Mouse (Mus musculus): ENCODE results near the gene Gm17490. TPM values are rescaled to one million over a fixed set of nuclear protein-coding genes. Genes with fewer than 3 reads are reported as not detected.
"Not testable (repeated sequence)": the region's sequence is repeated elsewhere in the genome, so short reads cannot be mapped to it uniquely, and the experiment has no call there.

Gene Gm17490
- total and polyA plus RNA-seq, 3 experiments, result not detected

DNA sequence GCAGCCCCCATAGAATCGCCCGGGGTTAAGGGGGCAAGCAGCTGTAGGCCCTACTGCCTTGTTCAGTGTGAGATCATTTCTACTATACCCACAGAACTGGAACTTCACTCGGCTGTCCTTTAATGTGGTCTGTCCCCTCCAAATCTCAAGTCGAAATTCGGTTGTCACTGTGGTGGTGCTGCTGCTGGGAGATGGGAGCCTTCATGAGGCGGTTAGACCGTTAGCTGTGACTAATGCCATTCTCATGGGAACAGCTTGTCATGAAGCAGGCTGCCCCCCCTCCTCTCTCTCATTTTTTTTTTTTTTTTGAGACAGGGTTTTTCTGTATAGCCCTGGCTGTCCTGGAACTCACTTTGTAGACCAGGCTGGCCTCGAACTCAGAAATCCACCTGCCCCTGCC is 2.9 kb downstream of the Gm17490 start:
- ATAC-seq (ENCODE audit: extremely low read depth, insufficient number of reproducible peaks, low FRiP score, poor library complexity, severe bottlenecking), result no peak
- DNase-seq (ENCODE audit: low spot score), result no peak
- H3K4me1 ChIP-seq (ENCODE audit: insufficient read depth, low read depth, low read length), result no peaks in the 10 kb centered on the region
- no peaks in the 10 kb centered on the region for H3K36me3 ChIP-seq (replicated peaks)
- H3K4me3 ChIP-seq (ENCODE audit: low read depth, low read length), result no peak overlapping the region
- no peak for TF ChIP-seq GATA1 (IDR thresholded peaks at IDR 0.05; ENCODE audit: borderline replicate concordance, low read length)
- no peak for TF ChIP-seq CTCF (IDR thresholded peaks at IDR 0.05; ENCODE audit: low read depth, low read length)
- no peak for TF ChIP-seq POLR2AphosphoS5 (IDR thresholded peaks at IDR 0.05; ENCODE audit: insufficient replicate concordance, low read depth, low read length)
- TF ChIP-seq GATA2 (IDR thresholded peaks at IDR 0.05; ENCODE audit: borderline replicate concordance, low read depth, low read length), result no peak
- no peak for TF ChIP-seq TAL1 (conservative IDR thresholded peaks at IDR 0.05; ENCODE audit: low read depth, low read length)
- H3K9me3 ChIP-seq (replicated peaks), result no peaks in the 10 kb centered on the region
- H3K27me3 ChIP-seq (ENCODE audit: insufficient read depth, low read length), result peaks cover 3% of the 10 kb centered on the region; the same call in 1 of the 2 replicates

DNA sequence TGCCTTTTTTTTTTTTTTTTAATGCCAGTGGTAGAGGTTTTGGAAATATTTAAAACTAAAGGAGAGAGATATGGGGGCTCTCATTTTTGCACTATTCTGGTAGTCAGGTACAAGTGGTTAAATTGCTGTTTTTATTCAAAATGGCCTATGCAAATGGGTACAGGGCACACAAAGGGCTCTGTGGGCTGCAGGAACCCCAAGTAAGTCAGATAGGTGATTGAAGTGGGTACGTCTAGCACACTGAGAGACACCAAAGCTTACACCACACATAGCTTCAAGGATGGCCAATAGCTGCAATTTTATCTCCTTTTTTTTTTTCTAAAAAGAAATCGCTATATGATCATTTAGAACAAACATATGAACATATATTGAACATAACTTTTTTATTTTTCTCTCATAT is 6.5 kb downstream of the Gm17490 start:
- Histone ChIP-seq H3K36me3 (replicated peaks) (no peaks in the 10 kb centered on the region), H3K4me3 (ENCODE audit: low read depth, low read length) (no peak overlapping the region), H3K4me1 (ENCODE audit: insufficient read depth, low read depth, low read length) (no peaks in the 10 kb centered on the region), H3K27me3 (ENCODE audit: insufficient read depth, low read length) (peaks cover 9% of the 10 kb centered on the region; the same call in 1 of the 2 replicates), H3K9me3 (replicated peaks) (no peaks in the 10 kb centered on the region)
- DNase-seq (ENCODE audit: low spot score) (no peak), ATAC-seq (ENCODE audit: extremely low read depth, insufficient number of reproducible peaks, low FRiP score, poor library complexity, severe bottlenecking) (no peak)
- TF ChIP-seq POLR2AphosphoS5 (IDR thresholded peaks at IDR 0.05; ENCODE audit: insufficient replicate concordance, low read depth, low read length) (no peak), GATA1 (IDR thresholded peaks at IDR 0.05; ENCODE audit: borderline replicate concordance, low read length) (no peak), CTCF (IDR thresholded peaks at IDR 0.05; ENCODE audit: low read depth, low read length) (no peak), GATA2 (IDR thresholded peaks at IDR 0.05; ENCODE audit: borderline replicate concordance, low read depth, low read length) (no peak), TAL1 (conservative IDR thresholded peaks at IDR 0.05; ENCODE audit: low read depth, low read length) (no peak)

DNA sequence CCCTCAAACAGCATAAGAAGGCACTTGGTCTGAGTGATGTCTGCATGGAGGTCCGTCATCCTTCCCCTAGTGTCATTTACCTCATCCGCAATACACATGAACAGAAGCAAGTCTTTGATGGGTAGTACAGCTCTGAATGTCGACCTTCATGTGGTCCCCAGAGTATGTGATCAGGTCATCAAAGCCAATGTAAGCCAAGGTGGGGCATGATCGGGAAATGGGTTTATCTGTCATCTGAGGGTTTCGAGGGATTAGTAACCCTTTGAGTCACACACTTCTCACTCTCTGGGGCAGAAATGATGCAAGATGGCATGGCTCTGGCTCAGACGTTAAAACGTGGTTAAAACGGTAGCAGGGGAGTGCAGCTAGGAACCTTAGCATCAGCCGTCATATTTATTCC is 9.2 kb downstream of the Gm17490 start:
- TF ChIP-seq GATA2 (IDR thresholded peaks at IDR 0.05; ENCODE audit: borderline replicate concordance, low read depth, low read length) (no peak), POLR2AphosphoS5 (IDR thresholded peaks at IDR 0.05; ENCODE audit: insufficient replicate concordance, low read depth, low read length) (no peak), CTCF (IDR thresholded peaks at IDR 0.05; ENCODE audit: low read depth, low read length) (no peak), GATA1 (IDR thresholded peaks at IDR 0.05; ENCODE audit: borderline replicate concordance, low read length) (no peak), TAL1 (conservative IDR thresholded peaks at IDR 0.05; ENCODE audit: low read depth, low read length) (no peak)
- Histone ChIP-seq H3K4me3 (ENCODE audit: low read depth, low read length) (no peak overlapping the region), H3K4me1 (ENCODE audit: insufficient read depth, low read depth, low read length) (no peaks in the 10 kb centered on the region), H3K36me3 (replicated peaks) (no peaks in the 10 kb centered on the region), H3K27me3 (ENCODE audit: insufficient read depth, low read length) (peaks cover 14% of the 10 kb centered on the region), H3K9me3 (replicated peaks) (no peaks in the 10 kb centered on the region)
- DNase-seq (ENCODE audit: low spot score) (no peak), ATAC-seq (ENCODE audit: extremely low read depth, insufficient number of reproducible peaks, low FRiP score, poor library complexity, severe bottlenecking) (no peak)

DNA sequence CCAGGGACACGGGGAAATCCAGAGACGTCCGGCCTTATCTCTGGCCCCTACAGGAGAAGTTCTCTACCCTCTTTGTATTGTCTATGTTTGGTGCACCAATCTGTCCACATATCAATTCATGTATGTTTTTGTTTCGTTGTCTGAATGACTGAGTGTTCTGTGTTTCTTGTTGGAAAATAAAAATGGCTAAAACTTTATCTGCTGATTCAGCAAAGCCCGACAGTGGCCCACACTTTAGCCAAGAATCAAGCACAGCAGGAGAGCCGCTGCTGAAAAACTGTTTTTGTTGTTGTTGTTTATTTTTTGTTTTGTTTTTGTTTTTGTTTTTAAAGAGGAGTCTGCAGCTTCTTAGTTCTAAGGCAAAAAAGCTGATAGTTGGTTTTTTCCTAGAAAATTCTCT is 13.1 kb downstream of the Gm17490 start:
- ATAC-seq (ENCODE audit: extremely low read depth, insufficient number of reproducible peaks, low FRiP score, poor library complexity, severe bottlenecking); DNase-seq (ENCODE audit: low spot score); H3K4me3 ChIP-seq (ENCODE audit: low read depth, low read length); H3K36me3 ChIP-seq (replicated peaks); H3K4me1 ChIP-seq (ENCODE audit: insufficient read depth, low read depth, low read length); H3K9me3 ChIP-seq (replicated peaks): not testable (repeated sequence)
- peaks cover 15% of the 10 kb centered on the region for H3K27me3 ChIP-seq (ENCODE audit: insufficient read depth, low read length)

DNA sequence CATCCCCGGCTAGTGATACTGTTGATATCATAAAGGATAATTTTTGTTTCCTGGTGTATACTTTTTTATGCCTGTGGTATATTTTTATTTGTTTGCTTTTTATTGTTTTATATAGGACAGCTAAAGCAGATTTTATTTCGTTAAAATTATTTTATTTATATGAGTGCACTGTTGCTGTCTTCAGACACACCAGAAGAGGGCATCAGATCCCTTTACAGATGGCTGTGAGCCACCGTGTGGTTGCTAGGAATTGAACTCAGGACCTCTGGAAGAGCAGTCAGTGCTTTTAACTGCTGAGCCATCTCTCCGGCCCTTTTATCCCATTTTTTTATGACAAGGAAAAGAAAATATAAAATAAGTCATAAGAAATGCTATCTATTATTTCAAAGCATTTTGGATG is 19.3 kb downstream of the Gm17490 start:
- not testable (repeated sequence) for ATAC-seq (ENCODE audit: extremely low read depth, insufficient number of reproducible peaks, low FRiP score, poor library complexity, severe bottlenecking); H3K27me3 ChIP-seq (ENCODE audit: insufficient read depth, low read length); H3K4me3 ChIP-seq (ENCODE audit: low read depth, low read length); H3K9me3 ChIP-seq (replicated peaks); H3K4me1 ChIP-seq (ENCODE audit: insufficient read depth, low read depth, low read length); H3K36me3 ChIP-seq (replicated peaks); DNase-seq (ENCODE audit: low spot score)

DNA sequence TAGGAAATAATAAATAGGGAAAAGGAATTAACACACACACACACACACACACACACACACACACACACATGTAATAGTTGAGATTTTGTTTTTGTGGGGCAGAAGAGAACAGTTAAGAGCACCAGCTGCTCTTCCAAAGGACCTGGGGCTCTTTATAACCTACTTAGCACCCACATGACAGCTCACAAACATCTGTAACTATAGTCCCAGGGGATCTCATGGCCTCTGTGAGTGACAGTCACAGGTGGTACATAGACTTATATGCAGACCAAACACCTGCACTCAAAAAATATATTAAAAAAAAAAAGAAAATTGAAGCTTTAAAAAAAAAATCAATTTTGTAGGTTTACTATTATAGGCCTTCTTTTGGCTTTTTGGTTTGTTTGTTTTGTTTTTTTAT is 21.2 kb downstream of the Gm17490 start:
- Histone ChIP-seq H3K9me3 (replicated peaks) (no peaks in the 10 kb centered on the region), H3K4me3 (ENCODE audit: low read depth, low read length) (no peak overlapping the region), H3K36me3 (replicated peaks) (peaks cover 14% of the 10 kb centered on the region), H3K4me1 (ENCODE audit: insufficient read depth, low read depth, low read length) (peaks cover 17% of the 10 kb centered on the region), H3K27me3 (ENCODE audit: insufficient read depth, low read length) (peaks cover 8% of the 10 kb centered on the region)
- no peak for TF ChIP-seq POLR2AphosphoS5 (IDR thresholded peaks at IDR 0.05; ENCODE audit: insufficient replicate concordance, low read depth, low read length)
- no peak for TF ChIP-seq CTCF (IDR thresholded peaks at IDR 0.05; ENCODE audit: low read depth, low read length)
- TF ChIP-seq TAL1 (conservative IDR thresholded peaks at IDR 0.05; ENCODE audit: low read depth, low read length), result no peak
- no peak for TF ChIP-seq GATA2 (IDR thresholded peaks at IDR 0.05; ENCODE audit: borderline replicate concordance, low read depth, low read length)
- TF ChIP-seq GATA1 (IDR thresholded peaks at IDR 0.05; ENCODE audit: borderline replicate concordance, low read length), result no peak
- DNase-seq (ENCODE audit: low spot score) (no peak), ATAC-seq (ENCODE audit: extremely low read depth, insufficient number of reproducible peaks, low FRiP score, poor library complexity, severe bottlenecking) (no peak)

DNA sequence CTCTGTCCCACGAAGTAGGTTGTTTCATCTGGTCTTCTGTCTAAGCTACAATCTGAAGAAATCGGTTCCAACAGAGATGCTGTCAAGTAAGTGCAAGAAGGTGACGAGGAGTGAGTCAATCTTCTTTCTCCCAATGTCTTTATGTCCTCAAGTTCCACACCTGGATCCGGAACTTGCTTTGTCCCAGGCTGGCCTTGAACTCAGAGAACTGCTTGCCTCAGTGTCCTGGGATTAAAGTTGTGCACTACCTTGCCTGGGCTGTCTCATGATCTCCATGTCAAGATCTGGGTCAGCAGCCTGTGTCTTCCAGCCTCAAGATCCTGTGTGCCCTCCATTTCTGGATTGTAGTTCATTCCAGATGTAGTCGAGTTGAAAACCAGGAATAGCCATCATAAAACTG is 22.0 kb downstream of the Gm17490 start, which contains the start of gene Rbm17:
Gene Rbm17, minus strand, starts transcription at position 101 of the 400 bp plus-strand sequence.
- no peak for ATAC-seq (ENCODE audit: extremely low read depth, insufficient number of reproducible peaks, low FRiP score, poor library complexity, severe bottlenecking)
- H3K4me3 ChIP-seq (ENCODE audit: low read depth, low read length), result peak within 1 kb of the TSS; percentile 96
- peaks cover 22% of the 10 kb centered on the region for H3K36me3 ChIP-seq (replicated peaks)
- peaks cover 8% of the 10 kb centered on the region for H3K27me3 ChIP-seq (ENCODE audit: insufficient read depth, low read length)
- H3K4me1 ChIP-seq (ENCODE audit: insufficient read depth, low read depth, low read length), result peaks cover 23% of the 10 kb centered on the region
- no peaks in the 10 kb centered on the region for H3K9me3 ChIP-seq (replicated peaks)
- no peak for DNase-seq (ENCODE audit: low spot score)
- TF ChIP-seq GATA1 (IDR thresholded peaks at IDR 0.05; ENCODE audit: borderline replicate concordance, low read length), result no peak
- no peak for TF ChIP-seq CTCF (IDR thresholded peaks at IDR 0.05; ENCODE audit: low read depth, low read length)
- no peak for TF ChIP-seq POLR2AphosphoS5 (IDR thresholded peaks at IDR 0.05; ENCODE audit: insufficient replicate concordance, low read depth, low read length)
- no peak for TF ChIP-seq TAL1 (conservative IDR thresholded peaks at IDR 0.05; ENCODE audit: low read depth, low read length)
- TF ChIP-seq GATA2 (IDR thresholded peaks at IDR 0.05; ENCODE audit: borderline replicate concordance, low read depth, low read length), result no peak

Data from G1E (cell line).